Mouse (Mus musculus) neutrophil, adult 5-6 weeks (primary cell): Measurements from ENCODE around the gene Ubiad1. TPM values are rescaled to one million over a fixed set of nuclear protein-coding genes. Genes with fewer than 3 reads are reported as not detected.

ENCODE experiments used
- total RNA-seq: library from RNA; stranded (forward); fragments of 200-1000 nt; gene quantifications from 2 replicates; pipeline ENCODE4 v1.2.3, GENCODE M21; 2017

The Ubiad1 gene
- total RNA-seq, 1 experiment from 2014 or later: 8.3 TPM

Other genes starting within 250 kb of the Ubiad1 start
- not detected in 2 replicates for gene Disp3, start 156.8 kb downstream of the Ubiad1 start, total RNA-seq
- gene Mtor, start 3.8 kb upstream of the Ubiad1 start, total RNA-seq: 20.4 and 21.1 TPM in 2 replicates
- not detected in 2 replicates for gene Angptl7, start 55.7 kb upstream of the Ubiad1 start, total RNA-seq
- 61.1 and 65.9 TPM in 2 replicates for gene Exosc10, start 113.7 kb upstream of the Ubiad1 start, total RNA-seq
- 5.0 and 6.0 TPM in 2 replicates for gene Srm, start 146.7 kb upstream of the Ubiad1 start, total RNA-seq
- 0.37 and 0.70 TPM in 2 replicates for gene Masp2, start 157.8 kb upstream of the Ubiad1 start, total RNA-seq
- gene Tardbp, start 182.2 kb upstream of the Ubiad1 start, total RNA-seq: 303 and 322 TPM in 2 replicates
- 0.35 TPM in 1 of 2 replicates, not detected in the other for gene Gm572, start 198.5 kb upstream of the Ubiad1 start, total RNA-seq